Mouse (Mus musculus): ENCODE results near the gene Cacna1h. TPM values are rescaled to one million over a fixed set of nuclear protein-coding genes. Genes with fewer than 3 reads are reported as not detected.

The Cacna1h gene
- polyA plus RNA-seq, 1 experiment from 2014 or later = 5.5 TPM

- WGBS = 55% methylated on average over 8 of the region's 8 CpGs
- Histone ChIP-seq H3K27ac (replicated peaks; ENCODE audit: low read depth, low read length) (no peak overlapping the region), H3K4me3 (ENCODE audit: low read depth, low read length) (no peak overlapping the region), H3K4me1 (ENCODE audit: control insufficient read depth, insufficient read depth, low read length) (no peaks in the 10 kb centered on the region), H3K27me3 (ENCODE audit: control insufficient read depth, insufficient read depth, low read length) (no peaks in the 10 kb centered on the region), H3K36me3 (ENCODE audit: control insufficient read depth, insufficient read depth, low read length) (no peaks in the 10 kb centered on the region), H3K9ac (ENCODE audit: low read length) (no peak overlapping the region), H3K9me3 (ENCODE audit: control insufficient read depth, low read length) (no peaks in the 10 kb centered on the region), H3K4me2 (ENCODE audit: low read depth, severe bottlenecking) (no peak overlapping the region)
- DNase-seq (ENCODE audit: low spot score) (no peak), ATAC-seq (ENCODE audit: insufficient number of reproducible peaks, low FRiP score, low TSS enrichment, low read depth) (no peak)
Measured at GRCm38 (mm10) chr17:25456540-25456939, 23.0 kb upstream of the Cacna1h start.

DNA sequence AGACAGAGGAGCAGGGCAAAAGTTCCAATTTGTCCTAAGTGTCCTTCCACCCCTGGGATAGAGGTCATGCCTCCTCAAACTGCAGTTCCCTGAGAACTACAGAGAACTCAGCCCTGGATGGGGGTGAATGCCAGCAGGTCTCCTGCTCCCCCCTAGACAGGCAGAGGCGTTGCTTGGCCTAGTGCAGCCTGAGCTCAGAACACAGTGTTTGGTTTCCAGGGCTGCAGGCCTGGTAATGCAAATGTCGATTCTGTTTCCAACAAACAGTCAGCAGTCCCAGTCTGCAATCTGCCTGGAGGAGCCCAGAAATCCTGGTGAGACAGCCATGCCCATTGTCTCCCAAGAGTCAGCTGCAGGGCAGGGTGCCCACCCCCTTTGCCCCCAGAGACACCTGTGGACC is 20.7 kb upstream of the Cacna1h start, which contains the start of gene Tekt4:
Tekt4 (plus strand) TSS at position 344 of the 400 bp plus-strand sequence.
- H3K9ac ChIP-seq (ENCODE audit: low read length) = no peak within 1 kb of the TSS; the same call in 1 of the 2 replicates
- H3K9me3 ChIP-seq (ENCODE audit: control insufficient read depth, low read length) = no peaks in the 10 kb centered on the region
- no peaks in the 10 kb centered on the region for H3K4me1 ChIP-seq (ENCODE audit: control insufficient read depth, insufficient read depth, low read length)
- ATAC-seq (ENCODE audit: insufficient number of reproducible peaks, low FRiP score, low TSS enrichment, low read depth) = no peak
- WGBS = 46% methylated on average over 2 of the region's 2 CpGs
- no peak within 1 kb of the TSS for H3K4me2 ChIP-seq (ENCODE audit: low read depth, severe bottlenecking)
- no peak within 1 kb of the TSS for H3K27ac ChIP-seq (replicated peaks; ENCODE audit: low read depth, low read length)
- no peaks in the 10 kb centered on the region for H3K27me3 ChIP-seq (ENCODE audit: control insufficient read depth, insufficient read depth, low read length)
- no peak within 1 kb of the TSS for H3K4me3 ChIP-seq (ENCODE audit: low read depth, low read length)
- no peak for DNase-seq (ENCODE audit: low spot score)
- H3K36me3 ChIP-seq (ENCODE audit: control insufficient read depth, insufficient read depth, low read length) = no peaks in the 10 kb centered on the region

- Histone ChIP-seq H3K4me1 (ENCODE audit: control insufficient read depth, insufficient read depth, low read length) (no peaks in the 10 kb centered on the region), H3K36me3 (ENCODE audit: control insufficient read depth, insufficient read depth, low read length) (no peaks in the 10 kb centered on the region), H3K27me3 (ENCODE audit: control insufficient read depth, insufficient read depth, low read length) (no peaks in the 10 kb centered on the region), H3K9ac (ENCODE audit: low read length) (no peak overlapping the region), H3K4me3 (ENCODE audit: low read depth, low read length) (no peak overlapping the region), H3K9me3 (ENCODE audit: control insufficient read depth, low read length) (no peaks in the 10 kb centered on the region), H3K4me2 (ENCODE audit: low read depth, severe bottlenecking) (no peak overlapping the region), H3K27ac (replicated peaks; ENCODE audit: low read depth, low read length) (no peak overlapping the region)
- 79% methylated on average over 5 of the region's 5 CpGs for WGBS
- DNase-seq (ENCODE audit: low spot score) (no peak), ATAC-seq (ENCODE audit: insufficient number of reproducible peaks, low FRiP score, low TSS enrichment, low read depth) (no peak)
Measured at GRCm38 (mm10) chr17:25452246-25452965, 18.8 kb upstream of the Cacna1h start.

DNA sequence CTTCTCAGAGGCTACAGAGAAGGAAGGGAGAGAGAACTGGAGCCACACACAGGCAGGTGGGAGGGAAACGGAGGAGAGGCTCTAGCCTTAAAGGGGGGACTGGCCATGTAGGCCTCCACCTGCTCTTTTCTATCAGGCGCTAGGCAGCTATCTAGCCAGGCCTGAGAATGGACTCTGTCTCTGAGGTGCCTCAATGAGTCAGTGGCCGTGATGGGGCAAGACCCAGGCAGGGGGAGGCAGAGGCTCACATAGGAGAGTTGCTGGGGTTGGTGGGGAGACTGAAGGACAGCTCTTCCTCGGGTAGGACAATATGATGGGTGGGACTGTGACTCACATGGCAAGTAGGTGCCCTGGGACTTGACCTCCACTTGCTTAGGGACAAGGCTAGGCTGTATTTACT is 16.7 kb upstream of the Cacna1h start:
- no peak overlapping the region for H3K27ac ChIP-seq (replicated peaks; ENCODE audit: low read depth, low read length)
- H3K9me3 ChIP-seq (ENCODE audit: control insufficient read depth, low read length) = no peaks in the 10 kb centered on the region
- WGBS = 70% methylated on average over 4 of the region's 4 CpGs
- ATAC-seq (ENCODE audit: insufficient number of reproducible peaks, low FRiP score, low TSS enrichment, low read depth) (no peak), DNase-seq (ENCODE audit: low spot score) (no peak)
- H3K4me1 ChIP-seq (ENCODE audit: control insufficient read depth, insufficient read depth, low read length) = no peaks in the 10 kb centered on the region
- H3K4me3 ChIP-seq (ENCODE audit: low read depth, low read length) = no peak overlapping the region
- H3K27me3 ChIP-seq (ENCODE audit: control insufficient read depth, insufficient read depth, low read length) = no peaks in the 10 kb centered on the region
- H3K36me3 ChIP-seq (ENCODE audit: control insufficient read depth, insufficient read depth, low read length) = no peaks in the 10 kb centered on the region
- no peak overlapping the region for H3K4me2 ChIP-seq (ENCODE audit: low read depth, severe bottlenecking)
- H3K9ac ChIP-seq (ENCODE audit: low read length) = no peak overlapping the region

- WGBS = 78% methylated on average over 12 of the region's 12 CpGs
Measured at GRCm38 (mm10) chr17:25447865-25448264, 14.3 kb upstream of the Cacna1h start.

DNA sequence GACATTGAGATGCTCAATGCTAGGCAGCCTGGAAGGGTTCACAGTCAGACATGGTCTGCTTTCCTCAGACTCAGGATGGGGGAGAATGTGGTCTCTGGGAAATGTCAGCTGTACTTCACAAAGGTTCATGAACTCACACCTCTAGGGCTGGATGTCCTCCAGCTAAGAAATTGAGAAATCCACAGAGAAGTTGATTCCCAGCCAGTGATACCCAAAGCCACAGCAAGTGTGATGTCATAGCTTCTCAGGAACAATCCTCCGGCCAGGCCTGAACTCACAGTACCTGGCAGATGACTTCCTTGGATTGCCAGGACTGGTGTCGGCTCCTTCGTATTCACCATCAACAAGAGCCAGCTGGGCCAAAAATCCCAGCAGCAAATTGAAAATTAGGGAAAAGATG is 12.3 kb upstream of the Cacna1h start:
- Histone ChIP-seq H3K9me3 (ENCODE audit: control insufficient read depth, low read length) (no peaks in the 10 kb centered on the region), H3K36me3 (ENCODE audit: control insufficient read depth, insufficient read depth, low read length) (no peaks in the 10 kb centered on the region), H3K27me3 (ENCODE audit: control insufficient read depth, insufficient read depth, low read length) (no peaks in the 10 kb centered on the region), H3K9ac (ENCODE audit: low read length) (no peak overlapping the region), H3K4me3 (ENCODE audit: low read depth, low read length) (no peak overlapping the region), H3K4me1 (ENCODE audit: control insufficient read depth, insufficient read depth, low read length) (no peaks in the 10 kb centered on the region; the same call in 1 of the 2 replicates), H3K4me2 (ENCODE audit: low read depth, severe bottlenecking) (no peak overlapping the region), H3K27ac (replicated peaks; ENCODE audit: low read depth, low read length) (no peak overlapping the region)
- DNase-seq (ENCODE audit: low spot score) (no peak), ATAC-seq (ENCODE audit: insufficient number of reproducible peaks, low FRiP score, low TSS enrichment, low read depth) (no peak)
- 77% methylated on average over 3 of the region's 3 CpGs for WGBS

More at GRCm38 (mm10) chr17:25447865-25448264, 14.3 kb upstream of the Cacna1h start:
- H3K27me3 ChIP-seq (ENCODE audit: control insufficient read depth, insufficient read depth, low read length) = no peaks in the 10 kb centered on the region
- no peaks in the 10 kb centered on the region for H3K4me1 ChIP-seq (ENCODE audit: control insufficient read depth, insufficient read depth, low read length)
- H3K9me3 ChIP-seq (ENCODE audit: control insufficient read depth, low read length) = no peaks in the 10 kb centered on the region
- no peak overlapping the region for H3K9ac ChIP-seq (ENCODE audit: low read length)
- no peak overlapping the region for H3K27ac ChIP-seq (replicated peaks; ENCODE audit: low read depth, low read length)
- no peak overlapping the region for H3K4me2 ChIP-seq (ENCODE audit: low read depth, severe bottlenecking)
- DNase-seq (ENCODE audit: low spot score) (no peak), ATAC-seq (ENCODE audit: insufficient number of reproducible peaks, low FRiP score, low TSS enrichment, low read depth) (no peak)
- H3K36me3 ChIP-seq (ENCODE audit: control insufficient read depth, insufficient read depth, low read length) = no peaks in the 10 kb centered on the region
- no peak overlapping the region for H3K4me3 ChIP-seq (ENCODE audit: low read depth, low read length)

DNA sequence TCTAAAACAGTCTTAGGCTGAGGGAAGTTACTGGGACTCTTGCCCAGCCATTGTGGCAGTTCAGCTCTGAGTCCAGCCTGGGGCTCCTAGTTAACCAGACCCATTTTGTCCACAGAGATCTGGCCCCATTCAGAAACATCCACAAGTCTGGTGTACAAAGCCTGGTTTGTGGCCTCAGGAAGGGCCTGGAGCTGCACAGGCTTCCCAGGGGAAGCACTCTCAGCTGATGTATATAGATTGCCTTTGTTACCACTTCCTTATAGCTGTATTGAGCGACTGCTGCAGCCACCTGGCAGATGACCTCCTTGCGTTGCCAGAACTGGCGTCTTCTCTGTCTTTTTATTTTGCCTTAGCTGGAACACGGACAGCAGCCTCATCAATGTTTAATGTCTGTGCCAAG is 11.5 kb upstream of the Cacna1h start:
- no peak for ATAC-seq (ENCODE audit: insufficient number of reproducible peaks, low FRiP score, low TSS enrichment, low read depth)
- DNase-seq (ENCODE audit: low spot score) = no peak
- H3K9me3 ChIP-seq (ENCODE audit: control insufficient read depth, low read length) = no peaks in the 10 kb centered on the region
- H3K9ac ChIP-seq (ENCODE audit: low read length) = no peak overlapping the region
- no peak overlapping the region for H3K27ac ChIP-seq (replicated peaks; ENCODE audit: low read depth, low read length)
- no peaks in the 10 kb centered on the region for H3K27me3 ChIP-seq (ENCODE audit: control insufficient read depth, insufficient read depth, low read length)
- no peak overlapping the region for H3K4me2 ChIP-seq (ENCODE audit: low read depth, severe bottlenecking)
- H3K4me1 ChIP-seq (ENCODE audit: control insufficient read depth, insufficient read depth, low read length) = no peaks in the 10 kb centered on the region; the same call in 1 of the 2 replicates
- H3K36me3 ChIP-seq (ENCODE audit: control insufficient read depth, insufficient read depth, low read length) = no peaks in the 10 kb centered on the region
- no peak overlapping the region for H3K4me3 ChIP-seq (ENCODE audit: low read depth, low read length)
- 72% methylated on average over 4 of the region's 4 CpGs for WGBS

DNA sequence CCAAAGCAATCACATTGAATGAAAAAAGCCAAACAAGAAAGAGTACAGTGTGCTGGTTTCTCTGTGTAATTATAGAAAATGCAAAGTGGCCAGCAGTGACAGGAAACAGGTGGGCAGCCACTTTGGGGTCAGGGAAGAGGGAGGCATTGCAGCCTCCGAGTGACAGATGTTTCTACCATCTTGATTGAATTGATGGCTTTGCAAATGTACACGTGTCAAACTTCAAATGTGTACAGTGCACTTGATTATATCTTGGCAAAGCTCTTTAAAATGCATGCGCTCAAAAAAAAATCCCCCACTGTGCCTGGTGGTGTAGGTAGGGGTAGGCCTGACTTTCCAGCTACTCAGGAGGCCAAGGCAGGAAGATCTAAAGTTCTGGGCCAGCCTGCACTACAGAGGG is 9.3 kb upstream of the Cacna1h start:
- DNase-seq (ENCODE audit: low spot score) = no peak
- H3K9ac ChIP-seq (ENCODE audit: low read length) = no peak overlapping the region
- H3K4me1 ChIP-seq (ENCODE audit: control insufficient read depth, insufficient read depth, low read length) = no peaks in the 10 kb centered on the region; the same call in 1 of the 2 replicates
- no peaks in the 10 kb centered on the region for H3K9me3 ChIP-seq (ENCODE audit: control insufficient read depth, low read length)
- WGBS = 72% methylated on average over 3 of the region's 3 CpGs
- H3K27me3 ChIP-seq (ENCODE audit: control insufficient read depth, insufficient read depth, low read length) = no peaks in the 10 kb centered on the region
- no peaks in the 10 kb centered on the region for H3K36me3 ChIP-seq (ENCODE audit: control insufficient read depth, insufficient read depth, low read length)
- no peak overlapping the region for H3K4me2 ChIP-seq (ENCODE audit: low read depth, severe bottlenecking)
- no peak overlapping the region for H3K27ac ChIP-seq (replicated peaks; ENCODE audit: low read depth, low read length)
- H3K4me3 ChIP-seq (ENCODE audit: low read depth, low read length) = no peak overlapping the region
- ATAC-seq (ENCODE audit: insufficient number of reproducible peaks, low FRiP score, low TSS enrichment, low read depth) = no peak

DNA sequence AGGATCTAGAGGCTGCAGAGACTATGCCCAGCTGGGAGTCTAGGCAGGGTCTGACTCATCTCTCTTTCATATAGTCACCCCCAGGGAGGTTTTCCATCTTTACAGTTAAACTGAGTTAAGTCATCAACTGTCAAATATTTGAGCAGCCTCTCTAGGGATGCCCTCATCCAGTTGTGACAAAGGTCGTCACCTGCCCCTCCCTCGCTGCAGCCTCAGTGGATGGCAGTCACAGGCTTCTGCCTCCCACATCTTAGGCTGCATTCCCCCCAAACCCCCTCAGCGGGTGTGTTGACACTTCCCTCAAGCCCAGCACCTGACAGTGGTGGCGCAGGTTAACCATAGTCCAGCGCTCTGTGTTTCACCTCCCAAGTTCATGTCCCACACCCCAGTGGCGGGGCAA is 7.8 kb upstream of the Cacna1h start:
- no peak overlapping the region for H3K27ac ChIP-seq (replicated peaks; ENCODE audit: low read depth, low read length)
- ATAC-seq (ENCODE audit: insufficient number of reproducible peaks, low FRiP score, low TSS enrichment, low read depth) (no peak), DNase-seq (ENCODE audit: low spot score) (no peak)
- H3K4me1 ChIP-seq (ENCODE audit: control insufficient read depth, insufficient read depth, low read length) = no peaks in the 10 kb centered on the region; the same call in 1 of the 2 replicates
- no peaks in the 10 kb centered on the region for H3K27me3 ChIP-seq (ENCODE audit: control insufficient read depth, insufficient read depth, low read length)
- no peak overlapping the region for H3K9ac ChIP-seq (ENCODE audit: low read length)
- no peak overlapping the region for H3K4me3 ChIP-seq (ENCODE audit: low read depth, low read length)
- 74% methylated on average over 6 of the region's 6 CpGs for WGBS
- no peaks in the 10 kb centered on the region for H3K9me3 ChIP-seq (ENCODE audit: control insufficient read depth, low read length)
- no peak overlapping the region for H3K4me2 ChIP-seq (ENCODE audit: low read depth, severe bottlenecking)
- no peaks in the 10 kb centered on the region for H3K36me3 ChIP-seq (ENCODE audit: control insufficient read depth, insufficient read depth, low read length)

All from limb, embryonic 11.5 days (tissue).